Mouse (Mus musculus) spleen, postnatal 36 days (tissue): ENCODE data around the gene Pgghg.
"Not testable (repeated sequence)": the region's sequence is repeated elsewhere in the genome, so short reads cannot be mapped to it uniquely, and the experiment has no call there.

Experiments
- DNase-seq, 2 experiments: peaks; one replicate each; pipeline ENCODE4 v3.0.0; 2022; ENCODE audit warnings: low spot score in 2 of 2, mixed read lengths in 1 of 2

The Pgghg gene

DNA sequence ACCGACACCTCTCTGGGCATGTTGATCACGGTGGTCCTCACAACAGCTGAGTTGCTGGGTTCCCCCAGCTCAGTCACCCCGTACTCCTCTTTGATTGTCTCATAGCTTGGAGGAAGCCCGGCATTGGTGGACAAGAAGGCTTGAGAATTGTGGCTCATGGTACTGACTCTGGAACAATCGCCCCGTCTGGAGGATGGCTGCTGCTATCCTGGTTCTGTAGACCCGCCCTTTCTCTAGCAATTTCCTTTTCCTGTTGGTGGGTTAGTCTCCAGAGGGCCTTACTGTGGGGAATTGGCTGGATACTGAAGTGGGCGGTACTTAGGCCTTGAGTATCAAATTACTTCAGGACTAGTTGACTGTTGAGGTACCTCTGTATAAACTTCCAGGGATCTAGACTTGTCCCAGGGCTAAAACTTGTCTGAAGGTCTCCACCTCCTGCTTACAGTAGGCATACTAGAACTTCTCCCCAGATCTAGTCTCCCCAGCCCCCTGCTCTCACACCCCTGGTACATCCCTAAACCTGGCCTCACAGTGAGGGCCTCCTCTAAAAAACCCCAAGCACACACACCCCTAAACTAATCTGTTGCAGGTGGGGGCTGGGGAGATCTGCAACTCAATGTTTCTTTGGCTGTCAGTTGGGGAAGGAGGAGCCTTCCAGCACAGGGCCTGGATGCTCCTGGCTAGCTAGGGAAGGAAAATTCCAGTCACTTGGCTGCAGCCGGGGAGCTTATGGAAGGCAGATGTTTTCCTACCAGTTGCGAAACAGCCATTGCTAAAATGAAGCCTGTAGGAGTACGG lies 14.8 kb downstream of the Pgghg start, which contains the start of the genes Gm45717 and Ifitm2:
Gm45717 (minus strand) TSS at position 180 of the 798 bp plus-strand sequence.
Ifitm2 (minus strand) TSS at position 230 of the 798 bp plus-strand sequence.
- peak in 1 of 2 experiments; percentile 59 for DNase-seq

DNA sequence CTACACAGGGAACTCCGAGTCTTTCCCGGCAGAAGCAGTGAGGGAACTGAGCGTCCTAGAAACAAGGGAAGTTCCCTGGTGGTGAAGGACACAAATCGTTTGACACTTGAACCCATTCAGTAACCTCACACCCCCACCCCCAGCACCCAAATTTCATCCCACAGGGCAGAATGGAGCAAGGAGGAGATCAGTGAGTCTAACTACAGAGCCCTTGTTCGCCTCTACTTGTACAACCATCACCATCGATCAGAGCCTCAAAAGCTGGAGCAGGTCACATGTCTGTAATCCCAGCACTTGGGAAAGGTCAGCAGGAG lies 15.3 kb downstream of the Pgghg start:
- no peak for DNase-seq

DNA sequence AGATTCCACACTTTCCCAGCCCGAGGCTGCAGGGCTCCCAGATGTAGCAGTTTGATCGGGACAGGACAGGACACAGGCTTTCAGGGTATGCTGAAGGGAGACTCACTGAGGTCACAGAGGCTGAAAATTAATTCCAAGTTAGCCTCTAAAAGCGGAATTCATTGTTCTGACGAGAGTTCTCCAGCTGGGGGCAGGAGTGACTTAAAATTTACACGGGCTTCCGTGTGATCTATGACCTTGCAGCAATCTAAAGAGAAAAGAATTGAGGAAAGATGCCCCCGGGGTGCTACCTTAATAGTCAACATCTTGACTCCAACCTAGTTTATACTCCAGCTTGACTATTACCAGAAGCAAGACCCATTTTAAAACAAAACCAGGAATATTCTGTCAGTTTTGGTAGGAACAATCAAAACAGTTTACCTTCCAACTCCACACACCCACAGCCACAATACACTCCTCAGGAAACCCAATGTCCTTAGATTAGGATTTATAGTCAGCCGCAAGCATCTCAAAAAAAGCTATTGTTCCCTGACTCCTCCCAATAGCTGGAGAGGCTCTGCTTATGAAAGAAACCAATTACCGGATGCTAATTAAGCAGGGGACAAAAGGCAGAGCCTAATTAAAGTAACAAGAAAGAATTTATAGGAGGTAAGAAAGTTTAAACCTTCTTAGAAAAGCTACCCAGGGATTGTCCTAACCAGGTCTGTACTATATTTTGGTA lies 18.1 kb downstream of the Pgghg start:
- no peak for DNase-seq

DNA sequence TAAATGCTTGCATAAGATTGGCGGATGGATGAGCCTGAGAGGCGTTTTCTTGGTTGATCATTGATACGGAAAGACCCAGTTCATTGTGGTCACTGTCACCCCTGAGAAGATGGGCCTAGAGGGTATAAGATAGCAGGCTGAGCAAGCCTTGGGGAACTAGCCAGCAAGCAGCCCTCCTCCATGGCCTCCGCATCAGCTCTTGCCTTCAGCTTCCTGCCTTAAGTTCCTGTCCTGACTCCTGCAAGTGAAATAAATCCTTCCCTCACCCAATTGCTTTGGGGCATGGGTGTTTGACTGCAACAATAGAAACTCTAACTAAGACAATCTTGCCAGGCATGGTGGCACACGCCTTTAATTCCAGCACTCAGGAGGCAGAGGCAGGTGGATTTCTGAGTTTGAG lies 18.8 kb downstream of the Pgghg start:
- no peak for DNase-seq

DNA sequence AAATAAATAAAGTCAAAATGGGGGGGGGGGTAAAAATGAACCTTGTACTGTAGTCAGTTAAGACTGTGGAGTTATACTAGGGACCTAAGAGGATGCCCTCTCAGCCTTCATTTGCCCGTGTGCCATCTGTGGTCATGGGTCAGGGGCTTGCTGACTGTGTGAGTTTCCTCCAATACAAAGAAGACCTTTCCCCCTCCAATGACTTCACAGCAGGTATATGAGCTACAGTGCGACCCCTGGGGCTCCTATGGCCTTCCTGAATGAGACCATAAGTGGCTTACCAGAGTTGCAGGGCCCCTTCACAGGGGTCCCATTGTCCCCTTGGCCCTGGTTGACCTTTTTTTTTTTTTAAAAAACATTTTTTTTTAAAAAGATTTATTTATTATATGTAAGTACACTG lies 20.2 kb downstream of the Pgghg start:
- no peak for DNase-seq

DNA sequence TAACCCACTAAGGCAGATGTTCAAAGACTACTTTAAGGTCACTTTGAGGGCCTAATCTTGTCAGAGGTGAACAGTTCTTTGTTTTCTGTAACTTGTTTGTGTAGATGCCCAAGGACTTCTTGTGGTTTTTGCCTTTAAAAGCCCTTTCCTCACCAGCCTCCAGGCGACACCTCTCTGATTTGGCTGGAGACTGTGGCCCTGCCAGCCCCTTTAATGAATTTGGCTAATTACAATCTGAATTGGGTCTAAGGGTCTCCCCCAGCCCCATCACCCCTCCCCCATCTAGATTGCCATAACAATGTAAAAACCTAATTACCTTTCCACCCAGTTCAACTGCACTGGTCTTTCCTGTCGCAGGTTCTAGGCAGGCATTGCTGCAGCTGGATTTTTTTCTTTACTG lies 21.5 kb downstream of the Pgghg start:
- DNase-seq = no peak

DNA sequence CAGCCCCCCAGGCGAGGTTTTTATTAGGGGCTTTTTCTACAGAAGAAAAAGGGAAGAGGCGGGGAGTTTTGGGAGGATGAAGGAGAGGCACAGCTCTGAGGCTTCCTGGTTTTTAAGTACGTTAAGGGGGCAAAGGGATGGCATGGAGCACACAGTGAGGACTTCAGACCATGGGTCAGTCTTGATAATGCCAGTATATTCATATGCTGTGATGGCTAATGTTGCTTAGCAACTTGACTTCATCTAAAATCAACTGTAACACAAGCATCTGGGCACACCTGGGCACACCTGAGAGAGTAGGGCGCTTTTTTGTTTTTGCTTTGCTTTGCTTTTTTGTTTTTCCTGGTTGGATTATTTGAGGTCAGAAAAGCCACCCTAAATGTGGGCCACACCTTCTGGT lies 25.7 kb downstream of the Pgghg start, which contains the start of gene Ifitm1:
Ifitm1 (plus strand) TSS at position 301 of the 400 bp plus-strand sequence.
- no peak for DNase-seq

DNA sequence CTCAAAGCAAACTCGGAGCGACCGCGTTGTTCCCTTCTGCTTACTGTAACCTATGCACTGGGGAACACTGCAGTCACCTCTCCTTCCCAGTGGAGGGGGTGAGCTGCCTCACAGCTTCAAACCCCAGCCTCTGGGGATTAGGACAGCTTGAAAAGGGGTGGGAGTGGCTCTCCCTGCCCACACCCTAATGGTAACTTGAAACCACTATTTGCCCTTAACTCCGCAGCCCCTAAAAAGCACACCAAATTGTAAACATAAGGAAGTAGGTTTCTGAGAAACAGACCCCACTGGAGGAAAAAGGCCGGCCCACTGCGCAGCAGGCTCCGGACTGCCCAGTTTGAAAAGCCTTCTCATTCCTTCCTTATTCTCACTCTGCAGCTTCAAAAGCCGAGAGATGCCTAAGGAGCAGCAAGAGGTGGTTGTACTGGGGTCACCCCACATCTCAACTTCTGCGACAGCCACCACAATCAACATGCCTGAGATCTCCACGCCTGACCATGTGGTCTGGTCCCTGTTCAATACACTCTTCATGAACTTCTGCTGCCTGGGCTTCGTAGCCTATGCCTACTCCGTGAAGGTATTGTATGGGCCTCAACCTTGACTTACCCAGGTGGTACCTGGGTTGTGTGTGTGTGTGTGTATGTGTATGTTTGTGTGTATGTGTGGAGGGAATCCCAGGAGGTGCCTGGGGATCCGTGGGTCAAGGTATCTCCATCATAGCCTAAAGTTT lies 26.8 kb downstream of the Pgghg start:
- DNase-seq = no peak

DNA sequence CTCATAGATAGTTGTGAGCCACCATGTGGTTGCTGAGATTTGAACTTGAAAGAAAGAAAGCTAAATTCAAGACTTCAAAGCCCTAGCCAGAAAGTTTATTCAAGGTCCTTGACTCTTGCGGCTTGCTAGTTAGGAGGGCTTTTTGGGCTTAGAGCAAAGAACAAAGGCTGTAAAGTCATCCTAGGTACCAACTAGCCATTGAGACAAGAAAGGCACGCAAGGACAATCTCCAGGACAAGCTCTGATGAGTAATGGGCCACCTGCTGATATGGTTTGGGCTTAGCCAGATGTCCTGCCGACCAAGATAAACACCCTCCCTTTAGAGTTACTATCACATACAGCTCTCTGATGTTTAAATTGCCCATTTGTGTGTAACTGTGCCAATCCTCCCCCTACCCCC lies 27.5 kb downstream of the Pgghg start:
- not testable (repeated sequence) for DNase-seq

DNA sequence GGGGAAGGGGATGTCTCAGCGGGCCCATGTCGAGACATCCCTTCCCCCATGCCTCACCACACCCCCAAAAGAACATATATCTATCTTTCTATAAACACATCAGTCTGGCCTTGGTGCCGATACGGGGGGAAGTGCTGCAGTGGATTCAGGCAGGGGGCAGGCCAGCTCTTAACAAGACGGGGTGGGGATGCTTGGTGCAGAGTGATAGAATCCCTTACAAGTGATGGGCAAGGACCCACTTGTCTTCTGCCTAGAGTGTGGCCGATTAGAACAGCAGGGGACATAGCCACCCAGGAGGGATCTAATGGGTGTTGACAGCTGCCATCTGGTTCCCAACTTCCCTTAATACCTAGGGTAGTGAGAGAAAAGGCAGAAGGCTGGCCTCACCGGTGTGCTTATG lies 29.7 kb downstream of the Pgghg start:
- DNase-seq = no peak

DNA sequence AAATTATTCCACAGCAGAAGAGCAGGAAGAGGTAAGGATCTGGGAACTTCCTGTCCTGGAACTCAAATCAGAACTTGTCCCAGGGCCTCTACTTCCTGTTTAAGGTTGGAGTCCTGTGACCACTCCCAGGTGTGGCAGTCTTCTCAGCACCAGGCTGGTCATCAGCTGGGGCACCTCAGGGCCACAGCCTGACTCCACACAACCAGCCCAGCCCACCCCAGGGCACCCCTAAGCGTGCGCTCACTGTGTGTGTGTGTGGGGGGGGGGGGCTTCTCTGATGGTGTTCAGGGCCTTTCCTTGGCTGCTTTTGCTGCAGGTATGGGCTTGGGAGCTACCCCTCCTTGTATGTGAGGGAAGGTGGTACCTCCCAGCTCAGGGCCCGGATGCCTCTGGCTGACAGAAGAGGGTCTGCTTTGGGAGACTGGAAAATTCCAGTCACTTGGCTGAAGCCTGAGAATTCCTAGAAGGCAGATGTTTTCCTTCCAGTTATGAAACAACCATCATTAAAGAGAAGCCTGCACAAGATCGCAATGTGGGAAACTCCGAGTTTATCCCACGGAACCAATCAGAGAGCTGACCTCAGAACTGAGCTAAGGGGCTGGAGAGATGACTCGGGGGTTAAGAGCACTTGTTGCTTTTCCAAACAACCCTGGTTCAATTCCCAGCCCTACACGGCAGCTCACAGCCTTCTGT lies 30.4 kb downstream of the Pgghg start:
- no peak for DNase-seq

DNA sequence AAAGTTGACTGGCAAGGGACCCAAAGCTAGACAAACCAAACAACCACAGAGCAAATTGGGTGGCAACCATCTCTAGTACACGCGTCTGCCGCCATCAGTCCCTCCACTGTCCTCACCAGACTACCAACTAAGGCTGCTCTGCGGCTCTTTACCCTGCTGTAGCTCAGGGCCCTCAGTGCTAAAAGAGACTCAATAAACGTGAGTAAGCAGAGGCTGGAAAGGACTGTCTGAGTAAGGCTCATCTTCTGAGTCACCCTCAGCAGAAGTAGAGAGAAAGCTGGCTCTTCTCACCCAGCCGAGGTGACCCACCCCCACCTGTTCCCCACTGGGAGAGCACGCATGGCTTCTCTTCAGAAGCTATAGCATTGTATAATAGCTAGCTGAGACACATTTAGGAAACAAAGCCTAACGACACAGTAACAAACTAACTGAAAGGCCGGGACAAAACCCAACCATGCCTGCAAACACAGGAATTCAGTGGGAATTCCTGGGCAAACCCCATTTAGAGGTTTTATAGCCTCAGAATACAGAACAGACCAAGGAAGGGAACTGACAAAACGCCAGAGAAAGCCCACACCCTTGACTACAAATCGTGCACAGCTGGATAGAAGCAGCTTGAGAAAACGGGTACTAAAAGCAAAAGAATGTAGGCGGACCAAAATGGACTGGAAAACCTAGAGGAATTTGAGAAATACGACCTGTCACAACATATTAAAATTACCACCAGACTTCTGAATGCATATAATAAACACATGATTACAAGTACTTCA lies 32.4 kb downstream of the Pgghg start:
- DNase-seq = no peak

DNA sequence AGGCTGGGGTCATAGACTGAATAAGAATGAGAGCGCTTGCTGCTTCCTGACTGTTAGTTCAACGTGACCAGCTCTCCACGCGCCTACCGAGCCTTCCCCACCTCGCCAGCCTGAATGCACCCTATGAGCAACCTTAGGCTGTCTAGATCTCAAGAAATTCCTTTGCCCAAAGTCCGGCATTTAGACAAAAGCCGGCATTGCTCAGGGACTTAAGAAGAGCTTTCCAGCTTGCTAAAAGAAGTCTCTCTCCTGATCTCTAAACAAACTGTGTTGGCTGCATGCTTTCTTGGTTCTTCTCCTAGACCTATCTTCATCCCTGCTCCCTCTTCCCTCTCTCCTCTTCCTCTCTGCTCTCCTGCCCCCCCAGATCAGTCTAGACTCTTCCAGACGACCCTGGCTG lies 33.7 kb downstream of the Pgghg start:
- no peak for DNase-seq

DNA sequence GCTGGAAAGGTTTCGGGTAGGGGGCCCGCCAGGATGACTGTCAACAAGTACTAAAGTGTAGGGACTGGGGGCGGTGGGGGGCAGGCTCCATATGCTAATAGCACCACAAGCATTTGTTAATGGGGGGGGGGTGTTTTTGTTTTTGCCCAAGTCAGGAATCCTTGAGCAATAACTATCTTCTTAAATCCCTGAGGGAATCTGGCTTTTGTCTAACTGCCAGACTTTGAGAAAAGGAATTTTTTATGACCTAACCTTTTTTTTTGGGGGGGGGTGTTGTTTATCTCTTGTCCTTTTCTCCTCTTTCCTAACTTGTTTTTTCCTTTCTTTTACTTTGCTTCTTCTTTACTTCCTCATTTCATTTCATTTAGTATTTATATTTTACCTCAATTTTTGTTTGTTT lies 34.3 kb downstream of the Pgghg start:
- no peak for DNase-seq

DNA sequence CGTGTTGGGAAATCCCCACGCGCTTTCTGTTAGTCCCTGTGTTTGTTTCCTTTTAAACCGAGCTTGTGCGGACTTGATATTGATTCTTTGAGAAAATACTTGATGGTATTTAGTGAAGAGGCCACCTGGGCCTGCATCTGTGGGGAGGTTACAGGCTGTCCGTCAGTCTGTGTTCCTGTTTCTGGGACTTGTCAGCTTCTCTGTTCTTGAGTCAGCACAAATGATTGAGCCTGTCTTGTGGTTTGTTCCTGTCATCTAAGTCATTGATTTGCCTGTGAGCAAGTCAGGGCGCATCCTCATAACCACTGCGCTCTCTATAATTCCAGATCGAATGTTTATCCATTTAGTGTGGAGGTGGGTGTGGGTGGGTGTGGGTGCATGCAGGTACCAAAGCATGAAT lies 35.5 kb downstream of the Pgghg start:
- not testable (repeated sequence) for DNase-seq

DNA sequence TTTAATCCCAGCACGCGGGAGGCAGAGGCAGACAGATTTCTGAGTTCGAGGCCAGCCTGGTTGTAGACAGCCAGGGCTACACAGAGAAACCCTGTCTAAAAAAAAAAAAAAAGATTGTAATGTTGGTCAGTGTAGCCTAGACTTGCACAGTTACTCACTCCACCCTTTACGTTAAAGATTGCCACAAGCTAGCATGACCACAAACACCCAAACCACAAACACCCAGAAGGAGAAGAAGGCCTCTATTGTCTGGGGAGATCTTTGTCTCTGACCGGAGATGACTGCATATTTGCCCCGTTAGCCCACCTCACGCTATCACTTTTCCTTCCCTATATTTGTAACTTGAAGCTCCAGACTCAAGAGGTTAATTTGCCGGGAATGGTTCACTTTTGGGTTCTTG lies 40.5 kb downstream of the Pgghg start:
- peak; percentile 11 to 40 for DNase-seq

DNA sequence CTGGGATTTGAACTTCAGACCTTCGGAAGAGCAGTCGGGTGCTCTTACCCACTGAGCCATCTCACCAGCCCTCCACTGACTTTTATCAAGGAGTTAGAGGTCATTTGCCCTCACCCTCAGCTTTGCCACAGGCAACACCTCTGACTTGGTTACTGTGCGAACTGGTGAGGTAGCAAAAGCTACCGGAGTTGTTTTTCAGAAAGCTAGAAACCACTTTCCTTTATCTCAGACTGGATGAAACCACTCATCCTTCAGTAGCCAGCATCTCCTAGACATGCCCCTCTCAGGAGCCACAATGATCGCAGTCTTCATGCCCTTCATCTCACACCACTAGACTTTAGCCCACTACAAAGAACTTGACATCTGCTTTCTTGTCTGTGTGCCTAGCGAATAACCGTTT lies 41.8 kb downstream of the Pgghg start:
- DNase-seq = no peak

DNA sequence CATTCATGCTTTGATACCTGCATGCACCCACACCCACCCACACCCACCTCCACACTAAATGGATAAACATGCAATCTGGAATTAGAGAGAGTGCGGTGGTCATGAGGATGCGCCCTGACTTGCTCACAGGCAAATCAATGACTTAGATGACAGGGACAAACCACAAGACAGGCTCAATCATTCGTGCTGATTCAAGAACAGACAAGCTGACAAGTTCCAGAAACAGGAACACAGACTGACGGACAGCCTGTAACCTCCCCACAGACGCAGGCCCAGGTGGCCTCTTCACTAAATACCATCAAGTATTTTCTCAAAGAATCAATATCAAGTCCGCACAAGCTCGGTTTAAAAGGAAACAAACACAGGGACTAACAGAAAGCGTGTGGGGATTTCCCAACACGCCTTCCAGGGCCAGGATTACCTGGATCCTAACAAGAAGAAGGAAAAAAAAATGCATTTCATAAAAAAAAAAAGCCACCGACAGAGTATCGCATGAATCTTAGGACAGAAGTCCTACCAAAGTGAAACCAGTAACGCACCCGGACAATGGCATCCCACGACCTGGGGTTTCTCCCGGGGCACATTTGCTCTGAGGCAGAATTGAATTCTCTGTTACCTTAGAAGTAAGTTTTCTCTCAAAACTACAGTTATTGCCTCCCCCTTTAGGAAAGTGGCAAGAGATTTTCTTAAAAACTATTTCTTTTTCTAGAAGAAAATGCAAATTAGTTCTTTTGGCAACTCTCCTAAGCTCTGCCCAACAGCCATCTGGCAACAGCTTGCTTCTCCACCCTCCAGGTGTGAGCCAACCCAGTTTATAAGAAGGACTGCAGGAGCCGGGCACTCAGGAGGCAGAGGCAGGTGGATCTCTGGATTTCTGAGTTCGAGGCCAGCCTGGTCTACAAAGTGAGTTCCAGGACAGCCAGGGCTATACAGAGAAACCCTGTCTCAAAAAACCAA lies 46.3 kb downstream of the Pgghg start:
- no peak for DNase-seq

DNA sequence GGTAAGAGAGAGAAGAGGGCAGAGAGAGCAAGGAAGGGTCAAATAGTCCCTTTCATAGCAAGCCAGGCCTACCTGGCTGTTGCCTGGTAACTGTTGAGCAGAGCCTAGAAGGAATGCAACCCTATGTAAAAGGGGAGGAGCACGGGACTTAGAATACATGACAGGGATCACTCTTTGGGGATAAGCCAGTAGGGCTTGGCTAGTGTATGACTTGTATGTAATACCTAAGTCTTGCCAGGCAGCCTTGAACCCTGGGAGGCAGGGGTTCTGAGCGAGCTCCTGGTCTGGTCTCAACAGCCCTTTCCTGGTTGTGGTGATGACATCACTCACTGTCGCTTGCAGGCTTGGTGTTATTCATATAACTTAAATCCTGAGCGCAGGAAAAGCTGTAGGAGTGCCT lies 47.8 kb downstream of the Pgghg start:
- no peak for DNase-seq

DNA sequence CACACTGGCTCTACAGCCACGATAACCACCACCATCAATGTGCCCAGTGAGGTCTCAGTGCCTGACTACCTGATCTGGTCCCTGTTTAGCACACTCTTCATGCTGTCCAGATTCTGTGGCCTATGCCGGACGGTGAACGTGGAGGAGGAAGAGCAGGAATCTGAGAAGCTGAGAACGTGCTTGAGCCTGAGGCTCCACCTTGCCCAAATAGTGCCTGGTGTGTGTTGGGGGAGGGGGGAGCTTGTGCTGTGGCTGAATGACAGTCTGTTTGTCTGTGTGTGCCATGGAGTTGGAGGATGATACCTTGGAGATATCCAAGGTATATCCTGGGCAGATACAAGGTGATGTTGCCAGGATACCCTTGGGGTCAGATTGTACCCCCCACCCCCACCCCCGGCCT lies 49.0 kb downstream of the Pgghg start:
- DNase-seq = no peak
